Mouse (Mus musculus) liver, adult 2 months (tissue): ENCODE measurements around the gene Lhfpl1.

Experiments used
- CTCF ChIP-seq: fragments of 200-500 bp; IDR thresholded peaks from 2 replicates; pipeline ENCODE4 v1.5.1; 2011; ENCODE audit warnings: low read depth, low read length, control low read depth
- POLR2A ChIP-seq: fragments of 200-500 bp; IDR thresholded peaks from 2 replicates; pipeline ENCODE4 v1.6.1; 2011; ENCODE audit warnings: low read length, control low read depth; ENCODE audit not compliant: insufficient read depth; ENCODE audit errors: extremely low read depth

- no peak for TF ChIP-seq POLR2A
- TF ChIP-seq CTCF: no peak
Measured at GRCm38 (mm10) chrX:145371839-145372238, 22.9 kb upstream of the Lhfpl1 start.
